Mouse (Mus musculus): ENCODE results near the gene Pcbp3. TPM values are rescaled to one million over a fixed set of nuclear protein-coding genes. Genes with fewer than 3 reads are reported as not detected.

Gene Pcbp3
- total and polyA plus RNA-seq, 3 experiments, result not detected

DNA sequence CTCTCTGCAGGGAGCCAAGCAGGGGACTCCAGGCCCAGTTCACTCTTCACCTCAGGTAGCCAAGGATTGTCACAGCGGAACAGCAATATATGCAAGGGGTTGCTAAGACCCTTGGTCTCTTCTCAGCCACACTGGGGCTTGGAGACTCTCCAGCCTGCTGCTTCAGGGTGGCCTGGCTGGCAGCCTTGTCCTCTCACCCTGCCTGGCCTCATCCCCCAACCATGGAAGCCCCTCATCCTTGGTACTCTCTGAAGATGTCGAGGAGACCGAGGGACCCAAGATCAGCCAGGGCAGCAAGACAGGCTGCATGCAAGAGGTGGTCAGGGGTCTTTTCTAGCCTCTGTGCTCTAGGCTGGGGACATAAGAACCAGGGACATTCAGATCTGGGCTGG, 228.0 kb downstream of the Pcbp3 start:
- H3K27me3 ChIP-seq (replicated peaks), result peaks cover 79% of the 10 kb centered on the region
- no peaks in the 10 kb centered on the region for H3K36me3 ChIP-seq (replicated peaks in 1 of 2; ENCODE audit: control insufficient read depth in 1 of 2, insufficient read depth in 1 of 2, low read length in 1 of 2)
- H3K27ac ChIP-seq (ENCODE audit: insufficient read depth, low read depth), result no peak overlapping the region
- no peak overlapping the region for H3K4me3 ChIP-seq (replicated peaks in 1 of 3; ENCODE audit: low read depth in 2 of 3, low read length in 2 of 3, poor library complexity in 1 of 3)
- in situ Hi-C loops (cut with MboI; ENCODE audit: low pct_ligation_motif_present, low pct_unique_long_range_greater_than_20kb, low sequenced_read_pairs) (loop anchor here (5.0 kb wide), 1 partner anchor 271 kb away; no protein-coding TSS in a partner anchor), dilution Hi-C loops (cut with MboI; ENCODE audit: extremely low pct_ligation_motif_present, extremely low pct_unique_long_range_greater_than_20kb, low sequenced_read_pairs) (no loop called here)
- no peak overlapping the region for H3K9ac ChIP-seq (ENCODE audit: insufficient read depth, low read depth)
- peaks cover 3% of the 10 kb centered on the region for H3K9me3 ChIP-seq (replicated peaks; ENCODE audit: low read length)
- H3K4me1 ChIP-seq (ENCODE audit: control insufficient read depth in 1 of 2, insufficient read depth in 2 of 2), result no peaks in the 10 kb centered on the region
- no peaks in the 10 kb centered on the region for H3K79me2 ChIP-seq (replicated peaks; ENCODE audit: control insufficient read depth, extremely low read depth, insufficient read depth, poor library complexity, severe bottlenecking)
- DNase-seq (ENCODE audit: extremely low read depth), result no peak
- H3K4me2 ChIP-seq (ENCODE audit: insufficient read depth, low read depth, poor library complexity, severe bottlenecking), result no peak overlapping the region
- no peak for TF ChIP-seq JUND (conservative IDR thresholded peaks at IDR 0.05; ENCODE audit: low read depth, low read length)
- TF ChIP-seq MYC (IDR thresholded peaks at IDR 0.05; ENCODE audit: low read depth, low read length), result no peak
- no peak for TF ChIP-seq HCFC1 (IDR thresholded peaks at IDR 0.05; ENCODE audit: low read depth, low read length)
- no peak for TF ChIP-seq ZNF384 (IDR thresholded peaks at IDR 0.05; ENCODE audit: low read depth, low read length)
- no peak for TF ChIP-seq NRF1 (IDR thresholded peaks at IDR 0.05; ENCODE audit: low read depth, low read length)
- TF ChIP-seq ELF1 (IDR thresholded peaks at IDR 0.05; ENCODE audit: low read depth, low read length), result no peak

GRCm38 (mm10) chr10:76732881-76733676, 228.6 kb downstream of the Pcbp3 start:
- dilution Hi-C loops (cut with MboI; ENCODE audit: extremely low pct_ligation_motif_present, extremely low pct_unique_long_range_greater_than_20kb, low sequenced_read_pairs) (no loop called here), in situ Hi-C loops (cut with MboI; ENCODE audit: low pct_ligation_motif_present, low pct_unique_long_range_greater_than_20kb, low sequenced_read_pairs) (loop anchor here (5.0 kb wide), 1 partner anchor 271 kb away; no protein-coding TSS in a partner anchor)
- DNase-seq (ENCODE audit: extremely low read depth), result peak; percentile 16
- Histone ChIP-seq H3K9me3 (replicated peaks; ENCODE audit: low read length) (peaks cover 3% of the 10 kb centered on the region), H3K9ac (ENCODE audit: insufficient read depth, low read depth) (no peak overlapping the region), H3K27me3 (replicated peaks) (peaks cover 83% of the 10 kb centered on the region), H3K4me3 (replicated peaks in 1 of 3; ENCODE audit: low read depth in 2 of 3, low read length in 2 of 3, poor library complexity in 1 of 3) (no peak overlapping the region), H3K27ac (ENCODE audit: insufficient read depth, low read depth) (no peak overlapping the region), H3K4me2 (ENCODE audit: insufficient read depth, low read depth, poor library complexity, severe bottlenecking) (no peak overlapping the region), H3K36me3 (replicated peaks in 1 of 2; ENCODE audit: control insufficient read depth in 1 of 2, insufficient read depth in 1 of 2, low read length in 1 of 2) (no peaks in the 10 kb centered on the region), H3K79me2 (replicated peaks; ENCODE audit: control insufficient read depth, extremely low read depth, insufficient read depth, poor library complexity, severe bottlenecking) (no peaks in the 10 kb centered on the region), H3K4me1 (ENCODE audit: control insufficient read depth in 1 of 2, insufficient read depth in 2 of 2) (no peaks in the 10 kb centered on the region)
- TF ChIP-seq CTCF (conservative IDR thresholded peaks at IDR 0.05 in 1 of 2, IDR thresholded peaks at IDR 0.05 in 1 of 2; ENCODE audit: low read depth in 2 of 2, low read length in 2 of 2) (peak; percentile 33 to 50), POLR2A (IDR thresholded peaks at IDR 0.05; ENCODE audit: low read depth, low read length) (no peak), NRF1 (IDR thresholded peaks at IDR 0.05; ENCODE audit: low read depth, low read length) (peak; percentile 70)

DNA sequence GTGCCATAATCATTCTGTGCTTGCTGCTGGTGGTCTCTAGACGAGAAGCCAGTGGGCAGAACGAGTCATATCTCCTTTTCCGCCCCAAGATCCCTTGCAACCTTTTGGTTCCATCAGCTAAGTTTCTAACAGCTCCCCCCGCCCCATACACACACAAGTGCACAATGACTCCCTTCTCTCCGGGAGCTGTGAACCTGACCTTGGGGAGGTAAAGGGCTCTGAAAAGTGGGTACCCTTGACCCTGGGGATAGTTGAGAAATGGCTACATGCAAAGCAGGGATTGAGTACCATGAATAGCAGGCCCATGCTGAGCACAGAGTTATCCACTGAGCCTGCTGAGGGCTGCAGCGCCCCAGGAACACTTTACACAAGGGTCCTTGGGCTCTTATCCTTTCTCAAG, 229.3 kb downstream of the Pcbp3 start:
- dilution Hi-C loops (cut with MboI; ENCODE audit: extremely low pct_ligation_motif_present, extremely low pct_unique_long_range_greater_than_20kb, low sequenced_read_pairs), result no loop called here
- Histone ChIP-seq H3K4me2 (ENCODE audit: insufficient read depth, low read depth, poor library complexity, severe bottlenecking) (no peak overlapping the region), H3K9me3 (replicated peaks; ENCODE audit: low read length) (peaks cover under 1% of the 10 kb centered on the region), H3K9ac (ENCODE audit: insufficient read depth, low read depth) (no peak overlapping the region), H3K4me3 (replicated peaks in 1 of 3; ENCODE audit: low read depth in 2 of 3, low read length in 2 of 3, poor library complexity in 1 of 3) (no peak overlapping the region), H3K79me2 (replicated peaks; ENCODE audit: control insufficient read depth, extremely low read depth, insufficient read depth, poor library complexity, severe bottlenecking) (no peaks in the 10 kb centered on the region), H3K27ac (ENCODE audit: insufficient read depth, low read depth) (no peak overlapping the region), H3K4me1 (ENCODE audit: control insufficient read depth in 1 of 2, insufficient read depth in 2 of 2) (no peaks in the 10 kb centered on the region), H3K36me3 (replicated peaks in 1 of 2; ENCODE audit: control insufficient read depth in 1 of 2, insufficient read depth in 1 of 2, low read length in 1 of 2) (no peaks in the 10 kb centered on the region), H3K27me3 (replicated peaks) (peaks cover 84% of the 10 kb centered on the region)
- TF ChIP-seq KAT2A (IDR thresholded peaks at IDR 0.05; ENCODE audit: insufficient replicate concordance, low read length) (no peak), EP300 (IDR thresholded peaks at IDR 0.05; ENCODE audit: low read length) (no peak), ETS1 (conservative IDR thresholded peaks at IDR 0.05; ENCODE audit: low read depth, low read length) (no peak), ZNF384 (IDR thresholded peaks at IDR 0.05; ENCODE audit: low read depth, low read length) (no peak), TBP (conservative IDR thresholded peaks at IDR 0.05; ENCODE audit: low read depth, low read length) (no peak), GABPA (IDR thresholded peaks at IDR 0.05; ENCODE audit: insufficient replicate concordance, low read depth, low read length) (no peak), POLR2AphosphoS2 (IDR thresholded peaks at IDR 0.05; ENCODE audit: low read depth, low read length) (no peak), POLR2A (IDR thresholded peaks at IDR 0.05; ENCODE audit: low read depth, low read length) (no peak), JUN (IDR thresholded peaks at IDR 0.05; ENCODE audit: insufficient read depth, low read depth, low read length) (no peak), ZKSCAN1 (IDR thresholded peaks at IDR 0.05; ENCODE audit: borderline replicate concordance, low read depth, low read length) (no peak), MAFK (IDR thresholded peaks at IDR 0.05; ENCODE audit: insufficient replicate concordance, low read length) (no peak), UBTF (IDR thresholded peaks at IDR 0.05; ENCODE audit: low read depth, low read length) (no peak), HCFC1 (IDR thresholded peaks at IDR 0.05; ENCODE audit: low read depth, low read length) (no peak), NRF1 (IDR thresholded peaks at IDR 0.05; ENCODE audit: low read depth, low read length) (no peak), E2F4 (IDR thresholded peaks at IDR 0.05; ENCODE audit: insufficient replicate concordance, low read depth, low read length) (no peak), RAD21 (IDR thresholded peaks at IDR 0.05; ENCODE audit: low read depth, low read length) (no peak), USF1 (IDR thresholded peaks at IDR 0.05; ENCODE audit: low read depth, low read length) (no peak), NELFE (IDR thresholded peaks at IDR 0.05; ENCODE audit: low read depth, low read length) (no peak), MAX (IDR thresholded peaks at IDR 0.05; ENCODE audit: low read length) (no peak), MAZ (IDR thresholded peaks at IDR 0.05; ENCODE audit: low read depth, low read length) (no peak)
- DNase-seq (ENCODE audit: extremely low read depth), result no peak
- in situ Hi-C loops (cut with MboI; ENCODE audit: low pct_ligation_motif_present, low pct_unique_long_range_greater_than_20kb, low sequenced_read_pairs), result loop anchor here (5.0 kb wide), 1 partner anchor 270 kb away; no protein-coding TSS in a partner anchor

Measured in CH12.LX (cell line).